Mouse (Mus musculus) heart, adult 9 months (tissue): ENCODE data around the gene Gm39115.
A peak's percentile ranks its signal among the peaks of the same experiment; 100 is the strongest.

Experiments used
- DNase-seq, 2 experiments: peaks; one replicate each; pipeline ENCODE4 v3.0.0; 2022; ENCODE audit warnings: low spot score in 2 of 2

The Gm39115 gene

DNA sequence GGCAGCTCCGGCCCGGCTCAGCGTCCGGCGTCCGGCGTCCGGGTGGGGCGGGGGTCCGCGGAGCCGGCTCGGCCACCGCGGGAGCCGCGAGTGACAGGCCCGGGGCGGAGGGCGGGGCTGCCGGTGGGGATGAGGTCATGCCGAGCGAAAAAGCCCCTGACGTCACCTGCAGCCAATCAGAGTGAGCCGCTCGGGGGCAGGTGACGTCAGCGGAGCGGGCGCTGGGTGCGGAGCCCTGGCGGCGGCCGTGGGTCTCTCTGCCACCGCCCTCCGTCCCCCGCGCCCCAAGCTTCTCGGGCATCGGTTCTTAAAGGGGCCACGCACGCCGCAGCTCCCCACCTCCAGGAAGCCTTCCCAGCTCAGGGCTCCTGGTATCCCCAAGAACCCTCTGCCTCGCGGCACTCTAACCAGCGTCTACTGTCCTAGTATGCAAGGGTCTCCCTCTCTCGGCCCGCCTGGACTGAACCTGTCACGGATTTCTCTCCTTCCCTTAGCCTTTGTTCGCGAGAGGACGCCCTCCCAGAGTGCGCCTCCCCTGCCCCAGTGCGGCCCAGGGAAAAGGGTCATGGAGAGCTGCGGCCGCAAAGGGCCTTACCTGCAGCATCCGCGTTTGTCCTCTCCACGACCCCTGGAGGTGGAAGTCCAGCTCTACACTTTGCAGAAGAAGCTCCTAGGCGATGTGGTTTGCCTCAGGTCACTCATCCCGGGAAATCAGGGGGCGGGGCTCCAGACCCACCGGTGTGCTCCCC is 40.5 kb downstream of the Gm39115 start, which contains the start of gene Dusp8:
TSS of gene Dusp8 (minus strand) at position 661 of the 749 bp plus-strand sequence.
- DNase-seq: peak; percentile 93 to 95

DNA sequence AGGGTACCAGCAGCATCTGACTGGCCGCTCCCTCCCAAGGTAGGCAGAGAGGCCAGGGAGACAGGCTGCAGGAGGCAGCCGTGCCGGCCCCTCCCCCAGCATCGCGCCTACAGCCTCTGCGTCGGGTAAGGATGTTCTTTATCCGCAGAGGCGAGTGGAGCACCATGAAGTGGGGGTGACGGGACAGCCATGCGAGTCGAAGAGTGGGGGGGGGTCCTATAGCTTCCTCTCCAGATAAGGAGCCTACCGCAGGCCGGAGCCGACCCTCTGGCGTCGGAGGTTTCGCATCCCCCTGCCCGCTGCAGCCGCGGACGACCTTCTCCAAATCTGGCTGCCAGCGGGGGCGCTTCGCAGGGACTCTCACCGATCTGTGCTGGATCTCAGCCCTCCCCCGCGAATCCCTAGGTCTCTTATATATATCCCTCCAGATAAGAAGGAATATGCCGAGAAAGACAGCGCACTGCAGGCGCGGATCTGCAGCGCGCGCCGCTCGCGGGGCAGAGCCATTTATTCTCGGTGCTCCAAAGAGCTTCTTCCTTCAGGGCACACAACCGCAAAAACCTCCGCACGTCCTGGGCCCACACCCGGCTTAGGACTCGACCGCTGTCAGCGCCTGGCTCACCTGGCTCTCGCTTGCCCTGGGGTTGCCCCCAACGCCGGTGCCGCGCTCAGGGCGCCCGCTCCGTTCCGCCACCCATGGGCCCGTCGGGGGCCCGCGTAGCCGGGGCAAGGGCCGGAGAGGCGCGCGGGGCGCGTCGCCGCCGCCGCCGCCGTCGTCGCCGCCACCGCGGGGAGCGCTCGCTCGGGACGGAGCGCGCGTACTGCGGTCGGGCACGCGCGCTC is 41.3 kb downstream of the Gm39115 start:
- DNase-seq: no peak

DNA sequence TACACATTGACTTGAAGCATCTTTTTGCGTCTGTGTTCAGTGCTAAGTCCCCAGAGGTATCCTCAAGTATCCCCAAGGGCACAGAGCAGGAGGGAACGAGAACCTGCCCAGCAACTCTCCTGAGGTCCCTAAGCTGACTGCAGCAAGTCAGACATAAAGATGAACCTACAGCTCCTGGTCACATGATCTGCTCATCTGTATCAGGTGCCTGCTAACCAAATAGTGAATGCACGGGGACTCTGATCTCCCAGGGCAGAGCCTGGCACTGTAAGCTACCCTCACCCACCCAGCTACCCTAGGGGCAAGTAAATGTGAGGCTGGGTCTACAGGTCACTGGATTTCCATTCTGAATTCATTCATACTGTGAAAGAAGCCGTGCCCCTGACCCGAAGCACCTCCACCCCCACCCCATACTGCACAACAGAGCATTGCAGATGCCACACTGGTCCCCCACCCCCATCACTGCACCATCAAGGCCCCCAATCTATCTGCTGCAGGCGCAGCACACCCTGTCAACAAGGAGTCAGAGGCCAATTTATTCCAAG is 42.1 kb downstream of the Gm39115 start:
- DNase-seq: no peak

DNA sequence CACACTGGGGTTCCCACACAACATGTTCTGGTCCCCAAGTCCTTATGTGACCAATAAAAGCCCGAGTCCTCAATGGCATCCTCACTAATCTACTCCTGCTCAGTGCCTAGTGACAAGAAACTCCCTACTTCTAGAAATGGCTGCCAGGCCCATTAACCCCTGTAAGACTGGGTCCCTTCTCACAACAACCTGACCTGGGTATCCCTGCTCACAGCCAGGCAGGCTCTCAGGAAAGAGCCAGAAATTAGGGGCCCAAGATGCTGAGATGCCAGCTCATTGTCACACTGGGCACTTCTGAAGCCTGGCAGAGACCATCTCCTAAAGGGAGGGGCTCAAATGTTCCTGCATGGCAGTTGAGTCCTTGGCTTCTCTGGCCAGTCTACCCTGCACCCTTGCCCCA is 42.8 kb downstream of the Gm39115 start:
- no peak for DNase-seq

DNA sequence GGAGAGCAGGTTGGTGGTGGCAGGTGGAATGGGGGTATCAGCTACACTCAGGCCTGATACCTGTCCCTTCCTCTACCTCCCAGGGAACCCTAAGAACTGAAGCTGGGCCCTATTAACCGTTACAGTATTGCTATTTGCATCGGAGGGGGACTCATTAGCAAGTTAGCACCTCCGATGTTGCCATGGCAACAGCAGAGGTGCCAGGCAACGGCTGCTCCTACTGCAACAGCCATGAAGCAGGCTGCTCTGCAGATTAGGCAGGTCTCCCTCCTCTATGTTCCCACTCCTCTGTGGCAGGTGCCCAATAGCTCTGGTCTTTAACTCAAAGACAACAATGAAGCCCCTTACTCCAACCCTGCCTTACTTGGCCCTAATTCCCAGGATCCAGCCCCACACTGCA is 44.0 kb downstream of the Gm39115 start:
- DNase-seq: no peak

DNA sequence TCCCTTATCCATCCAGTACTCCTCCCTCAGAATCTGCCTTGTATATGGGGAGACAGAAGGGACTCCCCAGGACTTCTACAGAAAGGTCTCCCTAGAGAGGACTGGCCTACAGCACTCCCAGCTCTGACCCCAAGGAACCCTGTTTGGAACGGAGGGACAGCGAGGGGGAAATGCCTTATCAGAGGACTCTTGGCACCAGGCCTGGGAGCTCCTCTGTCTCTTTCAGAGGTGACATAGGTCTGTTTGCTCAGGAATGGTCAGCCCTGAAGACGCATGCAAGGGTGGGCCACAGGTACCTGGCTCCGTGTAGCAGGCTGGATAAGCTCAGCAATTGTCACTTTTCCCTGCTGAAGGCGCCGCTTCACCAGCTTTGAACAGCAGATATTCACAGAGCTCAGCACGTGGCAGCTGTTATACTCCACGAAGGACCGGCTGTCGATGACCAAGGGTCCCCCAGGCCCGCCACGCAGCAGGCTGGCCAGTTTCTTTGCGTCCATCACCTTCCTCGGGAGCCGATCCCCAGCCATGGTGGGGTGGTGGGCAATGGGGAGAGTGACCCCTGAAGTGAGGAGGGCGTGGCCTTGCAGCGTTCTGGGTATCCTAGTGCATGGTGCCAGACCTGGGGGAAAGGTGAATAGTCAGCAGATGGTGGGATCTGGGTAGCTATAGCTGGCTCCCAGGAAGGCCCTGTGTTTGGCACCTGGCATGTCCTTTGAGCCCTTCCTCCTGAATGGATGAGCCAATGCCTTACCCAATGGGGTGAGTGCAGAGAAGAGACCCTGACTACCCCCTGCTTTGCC is 46.0 kb downstream of the Gm39115 start:
- no peak for DNase-seq

DNA sequence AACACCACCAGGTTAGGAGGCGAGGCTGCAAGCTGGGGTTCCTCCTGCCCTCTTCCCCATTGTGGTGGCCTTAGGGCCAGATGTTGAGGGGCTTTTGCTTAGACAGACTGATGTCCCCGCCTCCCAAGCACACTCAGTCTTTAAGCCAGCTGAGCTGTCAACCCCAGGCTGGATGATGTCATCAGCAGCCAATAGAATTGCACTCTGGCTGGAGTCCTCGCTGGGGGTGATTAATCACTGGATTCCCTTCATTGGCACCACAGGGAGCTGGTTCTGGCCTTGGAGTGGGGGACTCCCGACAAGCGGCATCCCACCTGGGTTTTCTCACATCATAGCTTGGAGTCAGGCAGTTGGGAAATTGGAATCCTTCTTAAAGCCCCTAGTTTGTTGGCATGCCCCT is 46.9 kb downstream of the Gm39115 start:
- no peak for DNase-seq

DNA sequence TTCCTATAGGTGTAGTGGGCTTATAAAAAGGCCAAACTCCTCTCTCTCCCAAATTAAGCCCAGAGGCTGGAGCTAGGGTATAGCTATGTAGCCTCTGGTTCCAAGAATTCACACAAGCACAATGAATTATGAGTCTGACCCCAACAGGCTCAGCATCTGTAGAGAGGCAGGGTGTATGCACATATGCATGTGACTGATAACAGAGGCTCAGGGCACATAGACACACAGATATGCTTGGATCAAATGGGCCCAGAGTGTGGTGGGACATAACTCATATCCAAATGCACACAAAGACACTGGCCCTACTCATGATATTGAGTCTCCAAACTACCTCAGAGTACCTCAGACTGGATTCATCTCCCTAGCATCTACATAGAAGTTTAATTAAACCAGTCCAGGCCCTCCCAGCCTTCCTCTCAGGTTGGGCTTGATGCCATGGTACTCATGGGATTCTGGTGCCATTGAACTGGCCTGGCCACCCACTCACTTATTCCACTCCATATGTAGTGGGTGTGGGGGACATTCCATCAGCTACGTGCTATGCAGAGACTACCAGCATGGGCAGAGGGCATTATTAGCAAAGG is 48.7 kb downstream of the Gm39115 start:
- DNase-seq: no peak

DNA sequence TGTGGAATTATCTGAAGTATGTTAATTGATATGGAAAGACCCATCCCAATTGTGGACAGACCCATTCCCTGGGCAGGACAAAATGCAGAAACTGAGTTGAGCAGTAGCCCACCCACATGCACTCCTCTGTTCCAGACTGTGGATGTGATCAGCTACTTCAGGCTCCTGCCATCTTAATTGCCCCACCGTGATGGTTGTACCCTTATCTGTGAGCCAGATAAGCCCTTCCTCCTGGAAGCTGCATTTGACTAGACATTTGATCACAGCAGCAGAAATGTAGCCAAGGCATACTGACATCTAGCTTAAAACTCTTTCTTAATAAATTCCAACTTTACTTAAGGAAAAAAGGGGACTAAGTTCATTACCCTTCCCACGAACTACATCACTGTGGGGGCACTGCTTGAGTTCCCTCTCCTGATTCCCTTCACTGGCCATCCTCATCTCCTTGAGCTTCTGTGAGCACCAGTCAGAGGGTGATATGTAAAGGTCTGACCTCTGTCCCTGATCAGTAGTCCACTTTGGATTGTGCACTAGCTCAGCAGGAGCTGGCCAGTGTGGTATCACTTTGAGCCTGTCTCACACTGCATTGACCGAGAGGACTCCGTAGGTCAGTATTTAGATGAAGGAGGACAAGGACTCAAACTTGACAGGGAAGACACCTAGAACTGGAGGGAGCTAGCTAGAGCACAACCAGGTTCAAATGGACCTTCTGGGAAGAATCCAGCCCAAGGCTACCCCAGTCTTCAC is 49.5 kb downstream of the Gm39115 start:
- DNase-seq: no peak
